Mouse (Mus musculus): ENCODE data around the gene Zfp433. TPM values are rescaled to one million over a fixed set of nuclear protein-coding genes. Genes with fewer than 3 reads are reported as not detected.
A peak's percentile ranks its signal among the peaks of the same experiment; 100 is the strongest.
"Not testable (repeated sequence)": the region's sequence is repeated elsewhere in the genome, so short reads cannot be mapped to it uniquely, and the experiment has no call there.

The Zfp433 gene
- polyA plus RNA-seq (2014; fragmentation: Nextera tagmentation; extraction: Ambion mirVana): 13.1 and 16.2 TPM in 2 replicates

DNA sequence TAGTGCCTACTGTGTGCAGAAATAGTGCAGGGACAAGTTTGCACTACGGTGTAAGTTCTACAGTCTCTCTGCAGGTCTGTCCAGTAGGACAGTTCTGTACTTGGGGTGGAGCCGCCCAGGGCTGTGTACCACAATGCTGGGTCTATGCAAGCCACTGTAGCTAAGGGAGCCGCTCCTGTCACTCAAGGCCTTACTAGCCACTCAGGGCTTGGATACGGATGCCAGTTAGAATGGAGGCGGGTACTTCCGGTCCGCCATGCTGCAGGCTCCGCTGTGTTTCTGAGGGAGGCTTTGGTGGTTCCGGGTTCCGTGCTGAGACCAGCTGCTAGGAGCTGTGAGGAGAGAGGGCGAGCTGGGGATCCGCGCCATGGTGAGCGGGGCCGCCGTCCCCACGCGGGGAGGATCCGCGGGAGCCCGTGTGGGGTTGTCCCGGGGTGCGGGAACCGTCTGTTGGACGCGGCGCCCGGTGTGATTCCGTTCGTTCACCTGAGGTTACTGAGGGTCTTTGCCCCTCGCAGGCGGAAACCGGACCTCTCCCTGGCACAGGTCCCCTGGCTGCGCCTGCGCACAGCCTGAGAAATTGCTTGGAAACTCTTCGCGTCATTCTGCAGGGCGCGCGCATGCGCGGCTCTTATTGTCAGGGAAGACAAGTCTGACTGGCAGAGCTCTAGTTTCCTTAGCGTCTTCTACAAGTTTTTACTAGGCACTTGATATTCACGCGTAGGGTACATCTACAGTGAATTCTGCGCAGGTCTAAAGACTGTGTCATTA, at the start of gene Zfp433:
Zfp433 (plus strand) TSS at position 295 of the 771 bp plus-strand sequence.
- H3K4me3 ChIP-seq (ENCODE audit: low read depth, low read length); H3K27ac ChIP-seq (replicated peaks; ENCODE audit: low read depth, low read length); H3K27me3 ChIP-seq (replicated peaks; ENCODE audit: control insufficient read depth, insufficient read depth, low read length); H3K4me2 ChIP-seq (ENCODE audit: low read depth, low read length); H3K9me3 ChIP-seq (ENCODE audit: control insufficient read depth, low read length); DNase-seq (ENCODE audit: low spot score); H3K36me3 ChIP-seq (ENCODE audit: control insufficient read depth, insufficient read depth, low read length); H3K9ac ChIP-seq (ENCODE audit: low read depth, low read length); H3K4me1 ChIP-seq (ENCODE audit: control insufficient read depth, insufficient read depth, low read length): not testable (repeated sequence)
- no CpG with 5 or more reads among the region's 46 CpGs for WGBS
- ATAC-seq (ENCODE audit: low read depth): peak; percentile 100

GRCm38 (mm10) chr10:81655178-81655577, 49.4 kb upstream of the Zfp433 start:
- H3K36me3 ChIP-seq (ENCODE audit: control insufficient read depth, insufficient read depth, low read length): peaks cover 48% of the 10 kb centered on the region
- no peak for DNase-seq (ENCODE audit: low spot score)

GRCm38 (mm10) chr10:81656174-81656573, 48.5 kb upstream of the Zfp433 start:
- H3K9me3 ChIP-seq (ENCODE audit: control insufficient read depth, low read length): peaks cover 73% of the 10 kb centered on the region
- no peaks in the 10 kb centered on the region for H3K27me3 ChIP-seq (replicated peaks; ENCODE audit: control insufficient read depth, insufficient read depth, low read length)
- H3K4me3 ChIP-seq (ENCODE audit: low read depth, low read length): no peak overlapping the region
- ATAC-seq (ENCODE audit: low read depth): no peak
- no peak overlapping the region for H3K4me2 ChIP-seq (ENCODE audit: low read depth, low read length)
- no peak for DNase-seq (ENCODE audit: low spot score)
- H3K36me3 ChIP-seq (ENCODE audit: control insufficient read depth, insufficient read depth, low read length): peaks cover 52% of the 10 kb centered on the region
- H3K9ac ChIP-seq (ENCODE audit: low read depth, low read length): no peak overlapping the region
- no peak overlapping the region for H3K27ac ChIP-seq (replicated peaks; ENCODE audit: low read depth, low read length)
- H3K4me1 ChIP-seq (ENCODE audit: control insufficient read depth, insufficient read depth, low read length): no peaks in the 10 kb centered on the region
- WGBS: 98% methylated on average over 2 of the region's 2 CpGs

More at GRCm38 (mm10) chr10:81655178-81655577, 49.4 kb upstream of the Zfp433 start:
- no peak overlapping the region for H3K9ac ChIP-seq (ENCODE audit: low read depth, low read length)
- WGBS: 92% methylated on average over 10 of the region's 10 CpGs
- no peak for ATAC-seq (ENCODE audit: low read depth)
- H3K27ac ChIP-seq (replicated peaks; ENCODE audit: low read depth, low read length): no peak overlapping the region
- peaks cover 68% of the 10 kb centered on the region for H3K9me3 ChIP-seq (ENCODE audit: control insufficient read depth, low read length)
- H3K4me3 ChIP-seq (ENCODE audit: low read depth, low read length): no peak overlapping the region
- no peaks in the 10 kb centered on the region for H3K27me3 ChIP-seq (replicated peaks; ENCODE audit: control insufficient read depth, insufficient read depth, low read length)
- no peaks in the 10 kb centered on the region for H3K4me1 ChIP-seq (ENCODE audit: control insufficient read depth, insufficient read depth, low read length)
- H3K4me2 ChIP-seq (ENCODE audit: low read depth, low read length): no peak overlapping the region

DNA sequence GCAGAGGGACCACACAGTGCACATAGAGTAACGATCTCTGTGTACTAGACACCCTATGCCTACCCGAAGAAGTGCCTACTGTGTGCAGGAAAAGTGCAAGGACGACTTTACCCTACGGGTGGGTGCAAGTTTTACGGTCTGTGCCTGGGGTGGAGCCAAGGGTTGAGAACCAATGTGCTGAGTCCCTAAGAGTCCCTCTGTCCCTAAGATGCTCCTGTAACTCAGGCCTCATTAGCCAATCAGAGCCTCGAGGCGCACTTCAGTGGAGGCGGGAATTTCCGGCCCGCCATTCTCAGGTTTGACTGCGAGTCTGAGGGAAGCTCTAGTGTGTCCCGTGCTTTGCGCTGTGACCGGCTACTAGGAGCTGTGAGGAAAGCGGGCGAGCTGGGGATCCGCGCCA, 17.5 kb upstream of the Zfp433 start:
- not testable (repeated sequence) for H3K9me3 ChIP-seq (ENCODE audit: control insufficient read depth, low read length); H3K9ac ChIP-seq (ENCODE audit: low read depth, low read length); H3K4me3 ChIP-seq (ENCODE audit: low read depth, low read length); H3K4me2 ChIP-seq (ENCODE audit: low read depth, low read length); ATAC-seq (ENCODE audit: low read depth); H3K36me3 ChIP-seq (ENCODE audit: control insufficient read depth, insufficient read depth, low read length); H3K27me3 ChIP-seq (replicated peaks; ENCODE audit: control insufficient read depth, insufficient read depth, low read length); H3K27ac ChIP-seq (replicated peaks; ENCODE audit: low read depth, low read length); H3K4me1 ChIP-seq (ENCODE audit: control insufficient read depth, insufficient read depth, low read length); DNase-seq (ENCODE audit: low spot score)
- WGBS: no CpG with 5 or more reads among the region's 18 CpGs

GRCm38 (mm10) chr10:81770506-81771403, 66.1 kb downstream of the Zfp433 start, which contains the start of gene Gm3055:
Gene Gm3055 (minus strand): TSS chr10:81771161.
- not testable (repeated sequence) for H3K4me3 ChIP-seq (ENCODE audit: low read depth, low read length); H3K27me3 ChIP-seq (replicated peaks; ENCODE audit: control insufficient read depth, insufficient read depth, low read length); DNase-seq (ENCODE audit: low spot score); H3K4me1 ChIP-seq (ENCODE audit: control insufficient read depth, insufficient read depth, low read length); H3K4me2 ChIP-seq (ENCODE audit: low read depth, low read length); H3K27ac ChIP-seq (replicated peaks; ENCODE audit: low read depth, low read length); H3K36me3 ChIP-seq (ENCODE audit: control insufficient read depth, insufficient read depth, low read length); H3K9ac ChIP-seq (ENCODE audit: low read depth, low read length); H3K9me3 ChIP-seq (ENCODE audit: control insufficient read depth, low read length)
- peak; percentile 99 for ATAC-seq (ENCODE audit: low read depth)
- WGBS: no CpG with 5 or more reads among the region's 43 CpGs

DNA sequence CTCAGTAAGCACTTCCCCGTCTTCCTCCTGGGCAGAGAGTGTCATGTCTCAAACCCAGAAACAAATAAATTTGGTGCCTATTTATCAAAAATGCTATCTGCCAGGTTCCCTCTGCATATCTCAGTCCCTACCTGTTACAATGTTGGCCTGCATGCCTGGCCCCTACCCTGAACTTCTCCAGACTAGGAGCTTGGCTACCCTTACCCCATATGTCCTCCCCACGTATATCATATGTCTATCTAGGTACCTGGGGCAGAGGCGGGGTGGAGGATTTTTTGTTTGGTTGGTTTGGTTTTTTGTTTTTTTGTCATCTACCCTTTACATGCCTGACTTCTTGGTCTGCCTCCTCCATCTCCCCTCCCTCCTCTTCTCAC, 66.8 kb downstream of the Zfp433 start:
- no CpG with 5 or more reads among the region's 3 CpGs for WGBS
- ATAC-seq (ENCODE audit: low read depth): not testable (repeated sequence)

More for the DNA sequence above, 66.8 kb downstream of the Zfp433 start:
- not testable (repeated sequence) for H3K4me3 ChIP-seq (ENCODE audit: low read depth, low read length); DNase-seq (ENCODE audit: low spot score); H3K4me1 ChIP-seq (ENCODE audit: control insufficient read depth, insufficient read depth, low read length); H3K9ac ChIP-seq (ENCODE audit: low read depth, low read length); H3K27me3 ChIP-seq (replicated peaks; ENCODE audit: control insufficient read depth, insufficient read depth, low read length); H3K4me2 ChIP-seq (ENCODE audit: low read depth, low read length); H3K9me3 ChIP-seq (ENCODE audit: control insufficient read depth, low read length); H3K27ac ChIP-seq (replicated peaks; ENCODE audit: low read depth, low read length); H3K36me3 ChIP-seq (ENCODE audit: control insufficient read depth, insufficient read depth, low read length)

Other genes with a start within 250 kb of the Zfp433 start
- gene Nfic, start 249.2 kb upstream of the Zfp433 start, polyA plus RNA-seq (2014; fragmentation: Nextera tagmentation; extraction: Ambion mirVana): 100.0 and 103 TPM in 2 replicates
- gene Celf5, start 222.1 kb upstream of the Zfp433 start, polyA plus RNA-seq (2014; fragmentation: Nextera tagmentation; extraction: Ambion mirVana): 1.4 and 1.9 TPM in 2 replicates
- gene Ncln, start 208.4 kb upstream of the Zfp433 start, polyA plus RNA-seq (2014; fragmentation: Nextera tagmentation; extraction: Ambion mirVana): 64.7 and 82.4 TPM in 2 replicates
- gene S1pr4, start 204.7 kb upstream of the Zfp433 start, polyA plus RNA-seq (2014; fragmentation: Nextera tagmentation; extraction: Ambion mirVana): 0.65 and 0.73 TPM in 2 replicates
- 3.1 and 4.5 TPM in 2 replicates for gene Gna15, start 180.6 kb upstream of the Zfp433 start, polyA plus RNA-seq (2014; fragmentation: Nextera tagmentation; extraction: Ambion mirVana)
- gene Gna11, start 159.6 kb upstream of the Zfp433 start, polyA plus RNA-seq (2014; fragmentation: Nextera tagmentation; extraction: Ambion mirVana): 87.7 and 88.4 TPM in 2 replicates
- gene Aes, start 145.3 kb upstream of the Zfp433 start, polyA plus RNA-seq (2014; fragmentation: Nextera tagmentation; extraction: Ambion mirVana): 387 and 412 TPM in 2 replicates
- 30.2 and 39.4 TPM in 2 replicates for gene Tle2, start 130.3 kb upstream of the Zfp433 start, polyA plus RNA-seq (2014; fragmentation: Nextera tagmentation; extraction: Ambion mirVana)
- gene Tle6, start 103.8 kb upstream of the Zfp433 start, polyA plus RNA-seq (2014; fragmentation: Nextera tagmentation; extraction: Ambion mirVana): 17.1 and 17.8 TPM in 2 replicates
- gene BC025920, start 98.6 kb upstream of the Zfp433 start, polyA plus RNA-seq (2014; fragmentation: Nextera tagmentation; extraction: Ambion mirVana): 0.20 and 0.61 TPM in 2 replicates
- 24.4 and 29.0 TPM in 2 replicates for gene Sirt6, start 77.0 kb upstream of the Zfp433 start, polyA plus RNA-seq (2014; fragmentation: Nextera tagmentation; extraction: Ambion mirVana)
- gene Ankrd24, start 76.3 kb upstream of the Zfp433 start, polyA plus RNA-seq (2014; fragmentation: Nextera tagmentation; extraction: Ambion mirVana): 7.2 and 7.3 TPM in 2 replicates
- 3.3 and 3.7 TPM in 2 replicates for gene Gm10778, start 55.8 kb upstream of the Zfp433 start, polyA plus RNA-seq (2014; fragmentation: Nextera tagmentation; extraction: Ambion mirVana)
- gene Gm3055, start 66.3 kb downstream of the Zfp433 start, polyA plus RNA-seq (2014; fragmentation: Nextera tagmentation; extraction: Ambion mirVana): 9.9 and 10.2 TPM in 2 replicates
- 2.1 and 2.8 TPM in 2 replicates for gene Gm4767, start 107.4 kb downstream of the Zfp433 start, polyA plus RNA-seq (2014; fragmentation: Nextera tagmentation; extraction: Ambion mirVana)
- gene Gm32687, start 159.1 kb downstream of the Zfp433 start, polyA plus RNA-seq (2014; fragmentation: Nextera tagmentation; extraction: Ambion mirVana): 9.0 and 11.0 TPM in 2 replicates
- gene Zfp781, start 225.7 kb downstream of the Zfp433 start, polyA plus RNA-seq (2014; fragmentation: Nextera tagmentation; extraction: Ambion mirVana): 3.8 and 5.9 TPM in 2 replicates

Measured in embryonic facial prominence, embryonic 14.5 days (tissue).